Mouse (Mus musculus) stomach, embryonic 16.5 days (tissue): ENCODE results near the gene Astl. TPM values are rescaled to one million over a fixed set of nuclear protein-coding genes. Genes with fewer than 3 reads are reported as not detected.

Experiments used
- ATAC-seq: fragments of 200-750 bp; cut with Nextera tagmentation; 2 replicates; pipeline ENCODE4 v1.8.0; 2017; ENCODE audit warnings: moderate number of reproducible peaks, moderate TSS enrichment; ENCODE audit not compliant: insufficient read depth, low FRiP score
- H3K27ac ChIP-seq: fragments of 300-500 bp; sonication (generic); 2 replicates; pipeline ENCODE4 v1.5.1; 2014; ENCODE audit warnings: low read length
- H3K27me3 ChIP-seq: fragments of 300-500 bp; sonication (generic); 2 replicates; pipeline ENCODE4 v1.6.1; 2014; ENCODE audit warnings: low read length, control low read depth, mixed read lengths; ENCODE audit not compliant: control insufficient read depth, insufficient read depth
- H3K36me3 ChIP-seq: fragments of 300-500 bp; sonication (generic); 2 replicates; pipeline ENCODE4 v1.6.1; 2014; ENCODE audit warnings: low read length; ENCODE audit not compliant: control insufficient read depth, insufficient read depth
- H3K4me1 ChIP-seq: fragments of 300-500 bp; sonication (generic); 2 replicates; pipeline ENCODE4 v1.6.1; 2014; ENCODE audit warnings: low read length, control low read depth, mixed read lengths; ENCODE audit not compliant: control insufficient read depth, insufficient read depth
- H3K4me2 ChIP-seq: fragments of 300-500 bp; sonication (generic); 2 replicates; pipeline ENCODE4 v1.6.1; 2014; ENCODE audit warnings: low read depth, low read length, mixed read lengths
- H3K4me3 ChIP-seq: fragments of 300-500 bp; sonication (generic); replicated peaks from 2 replicates; pipeline ENCODE4 v1.5.1; 2014; ENCODE audit warnings: mild to moderate bottlenecking, low read length
- H3K9ac ChIP-seq: fragments of 300-500 bp; sonication (generic); 2 replicates; pipeline ENCODE4 v1.6.1; 2014; ENCODE audit warnings: low read length
- H3K9me3 ChIP-seq: fragments of 300-500 bp; sonication (generic); replicated peaks from 2 replicates; pipeline ENCODE4 v1.6.1; 2016; ENCODE audit warnings: low read length, control low read depth; ENCODE audit not compliant: control insufficient read depth
- WGBS: fragments of 180-500 bp; shearing (Covaris S2); extraction: QIAGEN DNeasy Blood & Tissue Kit; methylation state at CpG from one replicate; pipeline ENCODE4 v1.1.7; 2014; 5-methylcytosine and 5-hydroxymethylcytosine counted together
- polyA plus RNA-seq: library from polyadenylated mRNA; unstranded; fragments of >200 nt; fragmentation: Nextera tagmentation; extraction: Ambion mirVana; gene quantifications from 2 replicates; pipeline ENCODE4 v1.2.1, GENCODE M21; 2015

The Astl gene
- polyA plus RNA-seq, 1 experiment from 2014 or later, result not detected

GRCm38 (mm10) chr2:127376423-127377051 is 38.1 kb downstream of the Astl start:
- no peak overlapping the region for H3K4me2 ChIP-seq
- no peak overlapping the region for H3K4me3 ChIP-seq
- H3K4me1 ChIP-seq, result peaks cover 2% of the 10 kb centered on the region; the same call in 1 of the 2 replicates
- no peaks in the 10 kb centered on the region for H3K27me3 ChIP-seq
- no peaks in the 10 kb centered on the region for H3K36me3 ChIP-seq
- no peaks in the 10 kb centered on the region for H3K9me3 ChIP-seq
- no peak for ATAC-seq
- 77% methylated on average over 6 of the region's 6 CpGs for WGBS
- no peak overlapping the region for H3K27ac ChIP-seq
- H3K9ac ChIP-seq, result no peak overlapping the region

GRCm38 (mm10) chr2:127377942-127378610 is 39.6 kb downstream of the Astl start:
- H3K9me3 ChIP-seq, result no peaks in the 10 kb centered on the region
- no peak overlapping the region for H3K9ac ChIP-seq
- no peaks in the 10 kb centered on the region for H3K27me3 ChIP-seq
- no peak overlapping the region for H3K4me3 ChIP-seq
- ATAC-seq, result no peak
- no peak overlapping the region for H3K27ac ChIP-seq
- no peaks in the 10 kb centered on the region for H3K36me3 ChIP-seq
- H3K4me2 ChIP-seq, result no peak overlapping the region
- H3K4me1 ChIP-seq, result no peaks in the 10 kb centered on the region; the same call in 1 of the 2 replicates
- WGBS, result 67% methylated on average over 7 of the region's 7 CpGs

- WGBS, result 48% methylated on average over 7 of the region's 7 CpGs
- no peak overlapping the region for H3K4me3 ChIP-seq
- H3K9ac ChIP-seq, result no peak overlapping the region
- no peaks in the 10 kb centered on the region for H3K36me3 ChIP-seq
- no peak for ATAC-seq
- H3K27me3 ChIP-seq, result no peaks in the 10 kb centered on the region
- no peaks in the 10 kb centered on the region; the same call in 1 of the 2 replicates for H3K4me1 ChIP-seq
- no peak overlapping the region for H3K4me2 ChIP-seq
- no peaks in the 10 kb centered on the region for H3K9me3 ChIP-seq
- no peak overlapping the region for H3K27ac ChIP-seq
These were observed 40.2 kb downstream of the Astl start for GRCm38 (mm10) chr2:127378611-127378990.

DNA sequence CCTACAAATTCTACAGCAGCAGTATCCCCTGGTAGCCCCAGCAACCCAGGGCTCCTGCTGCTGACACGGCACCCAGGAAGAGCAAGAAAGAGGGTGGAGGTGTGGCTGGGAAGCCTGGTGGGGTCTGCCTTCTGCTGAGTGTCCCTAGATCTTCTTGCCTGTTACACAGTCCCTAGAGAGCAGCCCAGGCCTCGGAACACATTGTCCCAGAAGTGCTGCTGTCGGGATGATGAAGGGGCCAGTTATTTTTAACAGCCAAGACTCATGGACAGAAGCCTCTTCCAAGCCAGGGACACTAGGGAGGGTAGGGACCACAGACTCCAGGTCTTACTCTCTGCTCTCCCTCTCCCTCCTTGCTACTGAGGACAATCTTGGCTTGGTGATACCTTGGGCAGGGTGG is 40.8 kb downstream of the Astl start:
- no peaks in the 10 kb centered on the region for H3K27me3 ChIP-seq
- H3K4me1 ChIP-seq, result no peaks in the 10 kb centered on the region; the same call in 1 of the 2 replicates
- H3K9me3 ChIP-seq, result no peaks in the 10 kb centered on the region
- H3K4me3 ChIP-seq, result no peak overlapping the region
- no peak for ATAC-seq
- no peaks in the 10 kb centered on the region for H3K36me3 ChIP-seq
- no peak overlapping the region for H3K4me2 ChIP-seq
- H3K27ac ChIP-seq, result no peak overlapping the region
- WGBS, result 62% methylated on average over 3 of the region's 3 CpGs
- H3K9ac ChIP-seq, result no peak overlapping the region

DNA sequence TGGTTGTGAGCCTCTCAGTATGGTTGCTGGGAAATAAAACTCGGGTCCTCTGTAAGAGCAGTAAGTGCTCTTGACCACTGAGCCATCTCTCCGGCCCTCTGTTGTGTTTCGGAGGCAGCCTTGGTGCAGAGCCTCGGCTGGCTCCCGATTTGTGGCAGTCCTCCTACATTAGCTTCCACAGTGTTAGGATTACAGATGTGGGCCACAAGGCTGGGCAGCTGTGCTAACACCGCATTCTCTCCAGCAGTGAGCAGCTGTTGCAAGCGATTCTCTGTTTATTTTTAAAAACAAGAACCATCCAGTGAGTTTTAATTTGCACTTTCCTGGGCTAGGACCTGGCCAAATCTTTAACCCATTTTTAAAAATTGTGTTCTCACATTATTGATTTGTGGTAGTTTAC is 45.4 kb downstream of the Astl start:
- H3K4me2 ChIP-seq, result no peak overlapping the region
- H3K4me3 ChIP-seq, result no peak overlapping the region
- 0 out of 2 replicates have a peak, but pooled peaks cover 3% of the 10 kb centered on the region for H3K4me1 ChIP-seq
- WGBS, result 41% methylated on average over 7 of the region's 7 CpGs
- no peak overlapping the region for H3K9ac ChIP-seq
- no peak overlapping the region for H3K27ac ChIP-seq
- H3K36me3 ChIP-seq, result no peaks in the 10 kb centered on the region
- H3K9me3 ChIP-seq, result no peaks in the 10 kb centered on the region
- ATAC-seq, result no peak
- H3K27me3 ChIP-seq, result no peaks in the 10 kb centered on the region

GRCm38 (mm10) chr2:127387521-127387920 is 49.1 kb downstream of the Astl start:
- Histone ChIP-seq H3K4me2 (no peak overlapping the region), H3K9me3 (no peaks in the 10 kb centered on the region), H3K27ac (no peak overlapping the region), H3K36me3 (no peaks in the 10 kb centered on the region), H3K4me1 (0 out of 2 replicates have a peak, but pooled peaks cover 3% of the 10 kb centered on the region), H3K4me3 (no peak overlapping the region), H3K27me3 (no peaks in the 10 kb centered on the region), H3K9ac (no peak overlapping the region)
- no peak for ATAC-seq
- 58% methylated on average over 2 of the region's 2 CpGs for WGBS

DNA sequence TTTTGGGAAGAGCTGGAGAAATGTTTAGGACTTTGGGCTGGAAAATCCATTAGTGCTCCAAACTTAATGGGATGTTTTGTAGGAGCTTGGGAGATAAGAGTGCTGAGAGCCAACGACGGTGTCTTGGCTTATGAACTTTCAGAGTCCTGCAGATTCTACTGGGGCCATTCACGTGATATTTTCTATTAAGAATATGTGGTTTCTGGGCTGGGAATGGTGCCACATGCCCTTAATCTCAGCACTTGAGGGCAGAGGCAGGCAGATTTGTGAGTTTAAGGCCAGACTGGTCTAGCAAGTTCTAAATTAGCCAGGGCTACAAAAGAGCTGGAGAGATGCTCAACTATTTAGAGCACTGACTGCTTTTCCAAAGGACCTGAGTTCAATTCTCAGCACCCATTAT is 51.9 kb downstream of the Astl start:
- Histone ChIP-seq H3K4me1 (0 out of 2 replicates have a peak, but pooled peaks cover 3% of the 10 kb centered on the region), H3K4me3 (no peak overlapping the region)
- no peak for ATAC-seq

DNA sequence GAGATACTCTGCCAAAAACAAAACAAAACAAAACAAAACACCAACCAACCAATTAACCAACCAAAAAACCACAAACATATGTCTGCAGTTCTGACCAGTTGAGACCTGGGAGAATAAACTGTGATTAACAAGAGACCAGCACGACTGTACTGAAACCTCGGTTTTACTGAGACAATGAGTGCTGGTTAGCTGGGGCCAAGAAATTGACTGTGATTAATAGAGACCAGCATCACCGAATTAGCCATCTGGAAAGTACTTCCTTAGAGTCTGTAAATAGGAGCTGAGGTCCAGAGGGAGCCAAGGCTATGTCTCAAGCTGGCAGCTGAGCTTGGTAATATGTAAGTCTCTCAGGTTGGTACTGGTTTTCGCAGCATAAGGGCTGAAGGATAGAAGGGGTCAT is 52.4 kb downstream of the Astl start:
- Histone ChIP-seq H3K9ac (no peak overlapping the region), H3K27ac (no peak overlapping the region), H3K9me3 (no peaks in the 10 kb centered on the region), H3K4me2 (no peak overlapping the region), H3K27me3 (no peaks in the 10 kb centered on the region), H3K4me1 (0 out of 2 replicates have a peak, but pooled peaks cover 3% of the 10 kb centered on the region), H3K4me3 (no peak overlapping the region), H3K36me3 (no peaks in the 10 kb centered on the region)
- no peak for ATAC-seq
- 51% methylated on average over 4 of the region's 4 CpGs for WGBS

More for the DNA sequence above, 51.9 kb downstream of the Astl start:
- Histone ChIP-seq H3K4me2 (no peak overlapping the region), H3K36me3 (no peaks in the 10 kb centered on the region), H3K9ac (no peak overlapping the region), H3K27me3 (no peaks in the 10 kb centered on the region), H3K9me3 (no peaks in the 10 kb centered on the region), H3K27ac (no peak overlapping the region)
- WGBS, result 60% methylated on average over 3 of the region's 3 CpGs

- H3K4me2 ChIP-seq, result no peak overlapping the region
- H3K4me1 ChIP-seq, result 0 out of 2 replicates have a peak, but pooled peaks cover 3% of the 10 kb centered on the region
- no peaks in the 10 kb centered on the region for H3K36me3 ChIP-seq
- no peaks in the 10 kb centered on the region for H3K27me3 ChIP-seq
- no peaks in the 10 kb centered on the region for H3K9me3 ChIP-seq
- no peak overlapping the region for H3K4me3 ChIP-seq
- 45% methylated on average over 3 of the region's 3 CpGs for WGBS
- H3K27ac ChIP-seq, result no peak overlapping the region
- no peak overlapping the region for H3K9ac ChIP-seq
- ATAC-seq, result no peak
These were observed 52.9 kb downstream of the Astl start for GRCm38 (mm10) chr2:127391323-127391722.
